Mouse (Mus musculus) embryonic facial prominence, embryonic 13.5 days (tissue): ENCODE results near the gene Tnf. TPM values are rescaled to one million over a fixed set of nuclear protein-coding genes. Genes with fewer than 3 reads are reported as not detected.

Source experiments
- ATAC-seq: fragments of 200-750 bp; cut with Nextera tagmentation; 2 replicates; pipeline ENCODE4 v1.8.0; 2017; ENCODE audit warnings: low read depth; ENCODE audit not compliant: insufficient number of reproducible peaks, insufficient read depth, low FRiP score, low TSS enrichment
- H3K27ac ChIP-seq: fragments of 300-500 bp; sonication (generic); 2 replicates; pipeline ENCODE4 v1.5.1; 2015; ENCODE audit warnings: moderate library complexity, mild to moderate bottlenecking, inconsistent platforms
- H3K27me3 ChIP-seq: fragments of 300-500 bp; sonication (generic); 2 replicates; pipeline ENCODE4 v1.6.1; 2015; ENCODE audit warnings: mild to moderate bottlenecking, inconsistent platforms
- H3K36me3 ChIP-seq: fragments of 300-500 bp; sonication (generic); 2 replicates; pipeline ENCODE4 v1.6.1; 2015; ENCODE audit warnings: mild to moderate bottlenecking, inconsistent platforms
- H3K4me1 ChIP-seq: fragments of 300-500 bp; sonication (generic); 2 replicates; pipeline ENCODE4 v1.6.1; 2015; ENCODE audit warnings: inconsistent platforms
- H3K4me2 ChIP-seq: fragments of 300-500 bp; sonication (generic); 2 replicates; pipeline ENCODE4 v1.6.1; 2015; ENCODE audit warnings: moderate library complexity, mild to moderate bottlenecking, inconsistent platforms
- H3K4me3 ChIP-seq: fragments of 300-500 bp; sonication (generic); 2 replicates; pipeline ENCODE4 v1.5.1; 2015; ENCODE audit warnings: mild to moderate bottlenecking, inconsistent platforms
- H3K9ac ChIP-seq: fragments of 300-500 bp; sonication (generic); 2 replicates; pipeline ENCODE4 v1.6.1; 2015; ENCODE audit warnings: mild to moderate bottlenecking, inconsistent platforms
- H3K9me3 ChIP-seq: fragments of 300-500 bp; sonication (generic); 2 replicates; pipeline ENCODE4 v1.6.1; 2016; ENCODE audit warnings: inconsistent platforms
- WGBS: fragments of 180-500 bp; shearing (Covaris S2); methylation state at CpG from one replicate; pipeline ENCODE4 v1.1.7; 2015; ENCODE audit warnings: mixed read lengths; 5-methylcytosine and 5-hydroxymethylcytosine counted together
- microRNA-seq: library from miRNA; unstranded; fragments of <30 nt; microRNA quantifications from one replicate; pipeline ENCODE4, GENCODE M21; 2016
- polyA plus RNA-seq: library from polyadenylated mRNA; unstranded; fragments of >200 nt; fragmentation: Nextera tagmentation; extraction: Ambion mirVana; gene quantifications from 2 replicates; pipeline ENCODE4 v1.2.1, GENCODE M21; 2015

Gene Tnf
- polyA plus RNA-seq, 1 experiment from 2014 or later, result 0.37 TPM

- Histone ChIP-seq H3K4me3 (no peak overlapping the region), H3K27ac (no peak overlapping the region), H3K27me3 (no peaks in the 10 kb centered on the region), H3K9me3 (no peaks in the 10 kb centered on the region), H3K4me2 (no peak overlapping the region), H3K36me3 (peaks cover 100% of the 10 kb centered on the region), H3K4me1 (peaks cover 35% of the 10 kb centered on the region), H3K9ac (no peak overlapping the region)
- ATAC-seq, result no peak
- WGBS, result 90% methylated on average over 8 of the region's 8 CpGs
Observed at GRCm38 (mm10) chr17:35157661-35158175, 44.1 kb downstream of the Tnf start.

GRCm38 (mm10) chr17:35157254-35157653, 44.6 kb downstream of the Tnf start:
- ATAC-seq, result no peak
- 92% methylated on average over 8 of the region's 8 CpGs for WGBS
- Histone ChIP-seq H3K9ac (no peak overlapping the region), H3K9me3 (no peaks in the 10 kb centered on the region), H3K27me3 (no peaks in the 10 kb centered on the region), H3K27ac (no peak overlapping the region), H3K36me3 (peaks cover 100% of the 10 kb centered on the region), H3K4me1 (peaks cover 31% of the 10 kb centered on the region), H3K4me3 (no peak overlapping the region), H3K4me2 (no peak overlapping the region)

GRCm38 (mm10) chr17:35156461-35157200, 45.2 kb downstream of the Tnf start:
- H3K4me1 ChIP-seq, result peaks cover 24% of the 10 kb centered on the region
- H3K27ac ChIP-seq, result no peak overlapping the region
- no peak for ATAC-seq
- H3K27me3 ChIP-seq, result no peaks in the 10 kb centered on the region
- peaks cover 100% of the 10 kb centered on the region for H3K36me3 ChIP-seq
- H3K4me2 ChIP-seq, result no peak overlapping the region
- no peaks in the 10 kb centered on the region for H3K9me3 ChIP-seq
- WGBS, result 89% methylated on average over 33 of the region's 33 CpGs
- H3K4me3 ChIP-seq, result no peak overlapping the region
- H3K9ac ChIP-seq, result 0 out of 2 replicates have a peak overlapping the region, but pooled peaks have one; percentile 36

GRCm38 (mm10) chr17:35155451-35155850, 46.4 kb downstream of the Tnf start:
- H3K9ac ChIP-seq, result no peak overlapping the region
- peak overlapping the region; percentile 77; the same call in 1 of the 2 replicates for H3K27ac ChIP-seq
- no peaks in the 10 kb centered on the region for H3K27me3 ChIP-seq
- H3K4me2 ChIP-seq, result no peak overlapping the region
- no peaks in the 10 kb centered on the region for H3K9me3 ChIP-seq
- peaks cover 98% of the 10 kb centered on the region for H3K36me3 ChIP-seq
- H3K4me3 ChIP-seq, result no peak overlapping the region
- peaks cover 23% of the 10 kb centered on the region for H3K4me1 ChIP-seq
- ATAC-seq, result no peak
- 90% methylated on average over 12 of the region's 12 CpGs for WGBS

GRCm38 (mm10) chr17:35154616-35155015, 47.2 kb downstream of the Tnf start:
- Histone ChIP-seq H3K4me3 (no peak overlapping the region), H3K27me3 (no peaks in the 10 kb centered on the region), H3K27ac (peak overlapping the region; percentile 77), H3K9me3 (no peaks in the 10 kb centered on the region), H3K9ac (peak overlapping the region; percentile 63), H3K36me3 (peaks cover 98% of the 10 kb centered on the region), H3K4me1 (peaks cover 23% of the 10 kb centered on the region), H3K4me2 (peak overlapping the region; percentile 5; the same call in 1 of the 2 replicates)
- WGBS, result 73% methylated on average over 7 of the region's 7 CpGs
- no peak for ATAC-seq

- Histone ChIP-seq H3K4me3 (no peak overlapping the region), H3K4me1 (peaks cover 23% of the 10 kb centered on the region), H3K9ac (0 out of 2 replicates have a peak overlapping the region, but pooled peaks have one; percentile 63), H3K36me3 (peaks cover 98% of the 10 kb centered on the region), H3K4me2 (no peak overlapping the region), H3K27ac (peak overlapping the region; percentile 77), H3K9me3 (no peaks in the 10 kb centered on the region), H3K27me3 (no peaks in the 10 kb centered on the region)
- ATAC-seq, result no peak
- 35% methylated on average over 4 of the region's 4 CpGs for WGBS
Observed at GRCm38 (mm10) chr17:35153931-35154330, 47.9 kb downstream of the Tnf start.

- H3K4me2 ChIP-seq, result no peak overlapping the region
Observed at GRCm38 (mm10) chr17:35153077-35153476, 48.7 kb downstream of the Tnf start.

GRCm38 (mm10) chr17:35152121-35152520, 49.7 kb downstream of the Tnf start:
- H3K27ac ChIP-seq, result no peak overlapping the region
- peaks cover 96% of the 10 kb centered on the region for H3K36me3 ChIP-seq
- 93% methylated on average over 4 of the region's 4 CpGs for WGBS
- no peaks in the 10 kb centered on the region for H3K9me3 ChIP-seq
- H3K27me3 ChIP-seq, result no peaks in the 10 kb centered on the region
- H3K4me2 ChIP-seq, result no peak overlapping the region
- no peak for ATAC-seq
- no peak overlapping the region for H3K4me3 ChIP-seq
- peaks cover 23% of the 10 kb centered on the region for H3K4me1 ChIP-seq
- H3K9ac ChIP-seq, result no peak overlapping the region

More at GRCm38 (mm10) chr17:35153077-35153476, 48.7 kb downstream of the Tnf start:
- no peak overlapping the region for H3K27ac ChIP-seq
- no peaks in the 10 kb centered on the region for H3K27me3 ChIP-seq
- ATAC-seq, result no peak
- H3K9ac ChIP-seq, result no peak overlapping the region
- peaks cover 98% of the 10 kb centered on the region for H3K36me3 ChIP-seq
- H3K4me1 ChIP-seq, result peaks cover 23% of the 10 kb centered on the region
- 93% methylated on average over 9 of the region's 9 CpGs for WGBS
- H3K9me3 ChIP-seq, result no peaks in the 10 kb centered on the region
- no peak overlapping the region for H3K4me3 ChIP-seq

Small RNA genes within 50 kb of the gene (microRNA-seq; reads per million reads assigned to microRNA genes)
- gene Mir6973a (not detected), gene Mir6974 (not detected), gene Mir6975 (1.1 reads per million), gene Mir8094 (not detected)

Other genes starting within 250 kb of the Tnf start
- 0.53 and 0.87 TPM in 2 replicates for gene Hspa1b, start 242.8 kb downstream of the Tnf start, polyA plus RNA-seq
- gene Gm20481, start 232.1 kb downstream of the Tnf start, polyA plus RNA-seq, result not detected in 2 replicates
- gene Hspa1a, start 229.9 kb downstream of the Tnf start, polyA plus RNA-seq, result 5.8 and 6.1 TPM in 2 replicates
- 0.77 and 0.85 TPM in 2 replicates for gene Hspa1l, start 229.3 kb downstream of the Tnf start, polyA plus RNA-seq
- gene Lsm2, start 220.1 kb downstream of the Tnf start, polyA plus RNA-seq, result 190 and 227 TPM in 2 replicates
- gene Vars, start 201.0 kb downstream of the Tnf start, polyA plus RNA-seq, result 102 and 112 TPM in 2 replicates
- 0.33 and 0.38 TPM in 2 replicates for gene Vwa7, start 185.4 kb downstream of the Tnf start, polyA plus RNA-seq
- 14.2 and 19.5 TPM in 2 replicates for gene Sapcd1, start 174.0 kb downstream of the Tnf start, polyA plus RNA-seq
- gene Msh5, start 155.3 kb downstream of the Tnf start, polyA plus RNA-seq, result 3.5 and 3.6 TPM in 2 replicates
- gene Clic1, start 152.0 kb downstream of the Tnf start, polyA plus RNA-seq, result 243 and 254 TPM in 2 replicates
- 358 and 374 TPM in 2 replicates for gene Ddah2, start 143.0 kb downstream of the Tnf start, polyA plus RNA-seq
- 0.87 and 1.0 TPM in 2 replicates for gene Ly6g6c, start 136.6 kb downstream of the Tnf start, polyA plus RNA-seq
- gene Mpig6b, start 135.8 kb downstream of the Tnf start, polyA plus RNA-seq, result 0.77 and 0.89 TPM in 2 replicates
- gene Ly6g6e, start 125.1 kb downstream of the Tnf start, polyA plus RNA-seq, result 4.3 and 4.9 TPM in 2 replicates
- 0.77 and 1.3 TPM in 2 replicates for gene Ly6g6d, start 123.9 kb downstream of the Tnf start, polyA plus RNA-seq
- 0.18 and 0.23 TPM in 2 replicates for gene Ly6g6f, start 116.4 kb downstream of the Tnf start, polyA plus RNA-seq
- 89.6 and 90.1 TPM in 2 replicates for gene Abhd16a, start 112.7 kb downstream of the Tnf start, polyA plus RNA-seq
- not detected in 2 replicates for gene Ly6g5c, start 93.7 kb downstream of the Tnf start, polyA plus RNA-seq
- gene Ly6g5b, start 86.6 kb downstream of the Tnf start, polyA plus RNA-seq, result 1.1 and 1.6 TPM in 2 replicates
- 21.1 and 24.1 TPM in 2 replicates for gene Gpank1, start 80.6 kb downstream of the Tnf start, polyA plus RNA-seq
- gene Csnk2b, start 80.0 kb downstream of the Tnf start, polyA plus RNA-seq, result 278 and 298 TPM in 2 replicates
- 10.9 and 12.3 TPM in 2 replicates for gene D17H6S53E, start 75.6 kb downstream of the Tnf start, polyA plus RNA-seq
- gene Apom, start 70.0 kb downstream of the Tnf start, polyA plus RNA-seq, result 0.28 and 8.7 TPM in 2 replicates
- 65.1 and 67.8 TPM in 2 replicates for gene Bag6, start 66.8 kb downstream of the Tnf start, polyA plus RNA-seq
- 193 and 244 TPM in 2 replicates for gene Prrc2a, start 37.1 kb downstream of the Tnf start, polyA plus RNA-seq
- 8.1 and 9.8 TPM in 2 replicates for gene Aif1, start 25.9 kb downstream of the Tnf start, polyA plus RNA-seq
- 13.1 and 16.1 TPM in 2 replicates for gene Lst1, start 13.6 kb downstream of the Tnf start, polyA plus RNA-seq
- 1.8 and 2.1 TPM in 2 replicates for gene Ltb, start 7.6 kb downstream of the Tnf start, polyA plus RNA-seq
- gene Lta, start 3.3 kb upstream of the Tnf start, polyA plus RNA-seq, result 0.24 TPM in 1 of 2 replicates, not detected in the other
- gene Gm16181, start 18.8 kb upstream of the Tnf start, polyA plus RNA-seq, result not detected in 2 replicates
- gene Atp6v1g2, start 31.7 kb upstream of the Tnf start, polyA plus RNA-seq, result 3.9 and 4.1 TPM in 2 replicates
- 10.4 and 12.0 TPM in 2 replicates for gene Nfkbil1, start 33.8 kb upstream of the Tnf start, polyA plus RNA-seq
- gene Ddx39b, start 39.7 kb upstream of the Tnf start, polyA plus RNA-seq, result 498 and 543 TPM in 2 replicates
- 28.7 and 30.7 TPM in 2 replicates for gene H2-D1, start 60.7 kb upstream of the Tnf start, polyA plus RNA-seq
- not detected in 2 replicates for gene H2-Q1, start 118.4 kb upstream of the Tnf start, polyA plus RNA-seq
- 1.2 TPM in 1 of 2 replicates, not detected in the other for gene H2-Q2, start 140.2 kb upstream of the Tnf start, polyA plus RNA-seq
- 1.6 and 2.1 TPM in 2 replicates for gene H2-Q4, start 177.6 kb upstream of the Tnf start, polyA plus RNA-seq
- gene H2-Q6, start 222.8 kb upstream of the Tnf start, polyA plus RNA-seq, result 0.28 and 0.55 TPM in 2 replicates
- gene H2-Q7, start 237.1 kb upstream of the Tnf start, polyA plus RNA-seq, result 1.6 and 3.3 TPM in 2 replicates